In genomic region chr3:120810048-120810447, GRCm38 (mm10) we compare ENCODE assay signal across 27 mouse cellular contexts.
DNase-seq lines count a peak whose midpoint lies in the region; ATAC-seq lines count a peak whose summit lies in the region.
"Had no signal": no experiment of that assay in that cellular context is flagged by ENCODE, and none has a peak within 500 bp of the region (broad histone marks: within the 10 kb centered on the region; RNA-seq: fewer than 3 reads in every experiment).

No protein-coding gene starts in this region.

- H3K9me3 ChIP-seq in forebrain, embryonic 13.5 days (replicated peaks), result no peaks in the 10 kb centered on the region
- no peaks in the 10 kb centered on the region for H3K9me3 ChIP-seq in forebrain, embryonic 16.5 days (ENCODE audit: control insufficient read depth, low read length)
- no peaks in the 10 kb centered on the region for H3K9me3 ChIP-seq in midbrain, embryonic 12.5 days
- no peaks in the 10 kb centered on the region for H3K9me3 ChIP-seq in midbrain, embryonic 15.5 days
- H3K9me3 ChIP-seq: intestine, embryonic 15.5 days; limb, embryonic 12.5 days; neural tube, embryonic 13.5 days had no signal

- WGBS in forebrain, embryonic 13.5 days, result 62% methylated on average over 6 of the region's 6 CpGs
- 62% methylated on average over 6 of the region's 6 CpGs for WGBS in forebrain, embryonic 16.5 days
- WGBS in midbrain, embryonic 12.5 days, result 68% methylated on average over 6 of the region's 6 CpGs
- WGBS in midbrain, embryonic 15.5 days, result 64% methylated on average over 6 of the region's 6 CpGs

- H3K27me3 ChIP-seq in forebrain, embryonic 13.5 days, result no peaks in the 10 kb centered on the region
- no peaks in the 10 kb centered on the region for H3K27me3 ChIP-seq in forebrain, embryonic 16.5 days (replicated peaks; ENCODE audit: control insufficient read depth, insufficient read depth, low read length)
- no peaks in the 10 kb centered on the region for H3K27me3 ChIP-seq in midbrain, embryonic 12.5 days
- H3K27me3 ChIP-seq in midbrain, embryonic 15.5 days (replicated peaks), result no peaks in the 10 kb centered on the region
- H3K27me3 ChIP-seq: intestine, embryonic 15.5 days; limb, embryonic 12.5 days; liver, embryonic 15.5 days; neural tube, embryonic 13.5 days; Patski had no signal

- DNase-seq in embryo, embryonic 11 days, result peak; percentile 4
- peak; percentile 25 for DNase-seq in mesoderm, embryonic 11.5 days (ENCODE audit: low read depth, low spot score)
- DNase-seq in thymus, postnatal 14 days, result no peak
- DNase-seq in spleen, postnatal 4 days (ENCODE audit: low spot score in 2 of 2), result no peak
- DNase-seq: adrenal gland, postnatal 25 days; cerebellum, adult 2 months; cerebellum, postnatal 14 days; gastrocnemius, postnatal 10 days; heart, postnatal 4 days; kidney, adult 2 months; kidney, postnatal 36 days; lung, embryonic 14.5 days; right cerebral cortex, postnatal 25 days; thymus, postnatal 25 days had no signal

- H3K4me3 ChIP-seq in forebrain, embryonic 13.5 days, result no peak overlapping the region
- H3K4me3 ChIP-seq in forebrain, embryonic 16.5 days (replicated peaks; ENCODE audit: low read length), result no peak overlapping the region
- no peak overlapping the region for H3K4me3 ChIP-seq in midbrain, embryonic 12.5 days
- no peak overlapping the region for H3K4me3 ChIP-seq in midbrain, embryonic 15.5 days
- H3K4me3 ChIP-seq: erythroblast, embryonic 14.5 days; intestine, embryonic 15.5 days; layer of hippocampus, adult 2 months; left cerebral cortex, adult 2 months; limb, embryonic 12.5 days; liver, embryonic 15.5 days; neural tube, embryonic 13.5 days had no signal

- no peak overlapping the region for H3K4me2 ChIP-seq in forebrain, embryonic 13.5 days
- H3K4me2 ChIP-seq in forebrain, embryonic 16.5 days (ENCODE audit: low read length), result no peak overlapping the region
- no peak overlapping the region for H3K4me2 ChIP-seq in midbrain, embryonic 12.5 days (replicated peaks)
- H3K4me2 ChIP-seq in midbrain, embryonic 15.5 days, result no peak overlapping the region
- H3K4me2 ChIP-seq: intestine, embryonic 15.5 days; limb, embryonic 12.5 days; liver, embryonic 15.5 days; lung, embryonic 14.5 days; midbrain, embryonic 11.5 days; neural tube, embryonic 13.5 days had no signal

- H3K36me3 ChIP-seq in forebrain, embryonic 13.5 days (ENCODE audit: poor library complexity, severe bottlenecking), result no peaks in the 10 kb centered on the region
- no peaks in the 10 kb centered on the region for H3K36me3 ChIP-seq in forebrain, embryonic 16.5 days (ENCODE audit: control insufficient read depth, insufficient read depth)
- H3K36me3 ChIP-seq in midbrain, embryonic 12.5 days, result no peaks in the 10 kb centered on the region
- no peaks in the 10 kb centered on the region for H3K36me3 ChIP-seq in midbrain, embryonic 15.5 days (replicated peaks)
- H3K36me3 ChIP-seq: intestine, embryonic 15.5 days; limb, embryonic 12.5 days; liver, embryonic 15.5 days; neural tube, embryonic 13.5 days had no signal

- H3K4me1 ChIP-seq in forebrain, embryonic 13.5 days, result peaks cover 19% of the 10 kb centered on the region
- H3K4me1 ChIP-seq in forebrain, embryonic 16.5 days (replicated peaks; ENCODE audit: control insufficient read depth, insufficient read depth, low read length), result 0 out of 2 replicates have a peak, but pooled peaks cover 2% of the 10 kb centered on the region
- H3K4me1 ChIP-seq in midbrain, embryonic 12.5 days, result no peaks in the 10 kb centered on the region; the same call in 1 of the 2 replicates
- no peaks in the 10 kb centered on the region for H3K4me1 ChIP-seq in midbrain, embryonic 15.5 days
- H3K4me1 ChIP-seq: intestine, embryonic 15.5 days; limb, embryonic 12.5 days; liver, embryonic 15.5 days had no signal

- H3K9ac ChIP-seq in forebrain, embryonic 13.5 days, result no peak overlapping the region
- no peak overlapping the region for H3K9ac ChIP-seq in forebrain, embryonic 16.5 days (replicated peaks; ENCODE audit: low read depth, low read length)
- no peak overlapping the region for H3K9ac ChIP-seq in midbrain, embryonic 12.5 days (replicated peaks)
- no peak overlapping the region for H3K9ac ChIP-seq in midbrain, embryonic 15.5 days
- H3K9ac ChIP-seq: intestine, embryonic 15.5 days; limb, embryonic 12.5 days; liver, embryonic 15.5 days; lung, embryonic 14.5 days; neural tube, embryonic 13.5 days had no signal

- H3K27ac ChIP-seq in forebrain, embryonic 13.5 days, result no peak overlapping the region
- no peak overlapping the region for H3K27ac ChIP-seq in forebrain, embryonic 16.5 days (ENCODE audit: low read length)
- 0 out of 2 replicates have a peak overlapping the region, but pooled peaks have one; percentile 11 for H3K27ac ChIP-seq in midbrain, embryonic 12.5 days (replicated peaks)
- no peak overlapping the region for H3K27ac ChIP-seq in midbrain, embryonic 15.5 days
- H3K27ac ChIP-seq: intestine, embryonic 15.5 days; layer of hippocampus, adult 2 months; left cerebral cortex, adult 2 months; limb, embryonic 12.5 days; liver, embryonic 15.5 days; neural tube, embryonic 13.5 days had no signal

- ATAC-seq in forebrain, embryonic 13.5 days, result peak; percentile 33; the same call in 1 of the 2 replicates
- ATAC-seq in forebrain, embryonic 16.5 days, result no peak
- no peak for ATAC-seq in midbrain, embryonic 12.5 days (ENCODE audit: low FRiP score, low read depth)
- ATAC-seq in midbrain, embryonic 15.5 days (replicated peaks), result no peak
- ATAC-seq: intestine, embryonic 15.5 days; Patski had no signal

Comparison
In these comparisons a context has a peak if more than half of its experiments do, and no peak if none do; other contexts are left out.
1. DNase-seq: peak in embryo, embryonic 11 days (single experiment) and mesoderm, embryonic 11.5 days (single experiment); none in thymus, postnatal 14 days (single experiment) and spleen, postnatal 4 days (0 of 2).